Mouse (Mus musculus) frontal cortex, postnatal 25 days (tissue): Measurements from ENCODE around the gene Pnrc2.

Experiments used
- DNase-seq, 2 experiments: peaks; one replicate each; pipeline ENCODE4 v3.0.0; 2022; ENCODE audit warnings: low spot score in 2 of 2

The Pnrc2 gene

GRCm38 (mm10) chr4:135873526-135874202, at the start of gene Pnrc2:
Gene Pnrc2 (minus strand): TSS chr4:135873850.
- peak; percentile 75 to 82 for DNase-seq

GRCm38 (mm10) chr4:135922190-135922589, 48.5 kb upstream of the Pnrc2 start:
- no peak for DNase-seq

- no peak for DNase-seq
Observed at GRCm38 (mm10) chr4:135921257-135922120, 47.8 kb upstream of the Pnrc2 start.

- DNase-seq, result peak; percentile 91 to 92
Observed at GRCm38 (mm10) chr4:135920304-135921241, 46.9 kb upstream of the Pnrc2 start, which contains the start of gene Fuca1. Gene Fuca1 (plus strand): TSS chr4:135920735.

GRCm38 (mm10) chr4:135919280-135919639, 45.6 kb upstream of the Pnrc2 start:
- no peak for DNase-seq

GRCm38 (mm10) chr4:135918635-135919279, 45.1 kb upstream of the Pnrc2 start:
- DNase-seq, result no peak

GRCm38 (mm10) chr4:135913433-135913832, 39.8 kb upstream of the Pnrc2 start:
- DNase-seq, result no peak

GRCm38 (mm10) chr4:135912835-135913234, 39.2 kb upstream of the Pnrc2 start:
- no peak for DNase-seq

- no peak for DNase-seq
Observed at GRCm38 (mm10) chr4:135912164-135912563, 38.5 kb upstream of the Pnrc2 start.

GRCm38 (mm10) chr4:135911531-135911930, 37.9 kb upstream of the Pnrc2 start:
- DNase-seq, result no peak

- no peak for DNase-seq
Observed at GRCm38 (mm10) chr4:135909326-135910066, 35.8 kb upstream of the Pnrc2 start.

GRCm38 (mm10) chr4:135906633-135907032, 33.0 kb upstream of the Pnrc2 start:
- DNase-seq, result no peak

GRCm38 (mm10) chr4:135904810-135905209, 31.2 kb upstream of the Pnrc2 start:
- DNase-seq, result no peak

GRCm38 (mm10) chr4:135902606-135903242, 29.1 kb upstream of the Pnrc2 start:
- DNase-seq, result no peak

- DNase-seq, result no peak
Observed at GRCm38 (mm10) chr4:135900008-135900407, 26.4 kb upstream of the Pnrc2 start.

- DNase-seq, result no peak
Observed at GRCm38 (mm10) chr4:135899050-135899448, 25.4 kb upstream of the Pnrc2 start.

- DNase-seq, result no peak
Observed at GRCm38 (mm10) chr4:135898380-135899049, 24.9 kb upstream of the Pnrc2 start.

- DNase-seq, result no peak
Observed at GRCm38 (mm10) chr4:135896157-135896556, 22.5 kb upstream of the Pnrc2 start.

GRCm38 (mm10) chr4:135895071-135895571, 21.5 kb upstream of the Pnrc2 start, which contains the start of gene Cnr2:
Gene Cnr2 (plus strand): TSS chr4:135895394.
- no peak for DNase-seq
